Mouse (Mus musculus): ENCODE results near the gene Caln1. TPM values are rescaled to one million over a fixed set of nuclear protein-coding genes. Genes with fewer than 3 reads are reported as not detected.

The Caln1 gene
- 0.28 and 0.95 TPM in 2 replicates for polyA plus RNA-seq (2015; fragmentation: Nextera tagmentation; extraction: Ambion mirVana)

- ATAC-seq (ENCODE audit: low FRiP score, low TSS enrichment), result no peak
- Histone ChIP-seq H3K27me3 (ENCODE audit: insufficient read depth, low read length) (no peaks in the 10 kb centered on the region), H3K4me3 (ENCODE audit: low read length) (no peak within 1 kb of the TSS), H3K4me1 (ENCODE audit: insufficient read depth, low read length) (no peaks in the 10 kb centered on the region), H3K4me2 (replicated peaks; ENCODE audit: low read depth, low read length) (no peak within 1 kb of the TSS), H3K36me3 (ENCODE audit: insufficient read depth, low read length) (no peaks in the 10 kb centered on the region), H3K27ac (ENCODE audit: low read length) (no peak within 1 kb of the TSS), H3K9ac (replicated peaks; ENCODE audit: low read length) (no peak within 1 kb of the TSS), H3K9me3 (ENCODE audit: low read length) (no peaks in the 10 kb centered on the region)
- WGBS, result 54% methylated on average over 11 of the region's 11 CpGs
Observed at GRCm38 (mm10) chr5:130369237-130369636, at the start of gene Caln1. Gene Caln1, plus strand, starts transcription at chr5:130369455.

GRCm38 (mm10) chr5:130319783-130320182, 49.5 kb upstream of the Caln1 start:
- ATAC-seq (ENCODE audit: low FRiP score, low TSS enrichment), result no peak
- Histone ChIP-seq H3K4me1 (ENCODE audit: insufficient read depth, low read length) (no peaks in the 10 kb centered on the region), H3K4me3 (ENCODE audit: low read length) (no peak overlapping the region), H3K9me3 (ENCODE audit: low read length) (peaks cover 11% of the 10 kb centered on the region), H3K27me3 (ENCODE audit: insufficient read depth, low read length) (no peaks in the 10 kb centered on the region), H3K36me3 (ENCODE audit: insufficient read depth, low read length) (peaks cover 10% of the 10 kb centered on the region), H3K9ac (replicated peaks; ENCODE audit: low read length) (no peak overlapping the region), H3K4me2 (replicated peaks; ENCODE audit: low read depth, low read length) (no peak overlapping the region), H3K27ac (ENCODE audit: low read length) (no peak overlapping the region)
- 97% methylated on average over 5 of the region's 5 CpGs for WGBS

- WGBS, result 66% methylated on average over 3 of the region's 3 CpGs
- no peak overlapping the region for H3K4me3 ChIP-seq (ENCODE audit: low read length)
Observed at GRCm38 (mm10) chr5:130320485-130320884, 48.8 kb upstream of the Caln1 start.

GRCm38 (mm10) chr5:130325486-130325885, 43.8 kb upstream of the Caln1 start:
- peaks cover 13% of the 10 kb centered on the region for H3K9me3 ChIP-seq (ENCODE audit: low read length)
- ATAC-seq (ENCODE audit: low FRiP score, low TSS enrichment), result no peak
- H3K9ac ChIP-seq (replicated peaks; ENCODE audit: low read length), result no peak overlapping the region
- no peaks in the 10 kb centered on the region for H3K27me3 ChIP-seq (ENCODE audit: insufficient read depth, low read length)
- WGBS, result 90% methylated on average over 8 of the region's 8 CpGs
- H3K4me1 ChIP-seq (ENCODE audit: insufficient read depth, low read length), result peaks cover 14% of the 10 kb centered on the region; the same call in 1 of the 2 replicates
- H3K27ac ChIP-seq (ENCODE audit: low read length), result no peak overlapping the region
- H3K36me3 ChIP-seq (ENCODE audit: insufficient read depth, low read length), result peaks cover 19% of the 10 kb centered on the region
- H3K4me3 ChIP-seq (ENCODE audit: low read length), result no peak overlapping the region
- no peak overlapping the region for H3K4me2 ChIP-seq (replicated peaks; ENCODE audit: low read depth, low read length)

More at GRCm38 (mm10) chr5:130320485-130320884, 48.8 kb upstream of the Caln1 start:
- no peak overlapping the region for H3K27ac ChIP-seq (ENCODE audit: low read length)
- no peaks in the 10 kb centered on the region for H3K27me3 ChIP-seq (ENCODE audit: insufficient read depth, low read length)
- peaks cover 13% of the 10 kb centered on the region for H3K9me3 ChIP-seq (ENCODE audit: low read length)
- H3K4me1 ChIP-seq (ENCODE audit: insufficient read depth, low read length), result no peaks in the 10 kb centered on the region
- no peak overlapping the region for H3K9ac ChIP-seq (replicated peaks; ENCODE audit: low read length)
- H3K4me2 ChIP-seq (replicated peaks; ENCODE audit: low read depth, low read length), result no peak overlapping the region
- H3K36me3 ChIP-seq (ENCODE audit: insufficient read depth, low read length), result peaks cover 17% of the 10 kb centered on the region
- no peak for ATAC-seq (ENCODE audit: low FRiP score, low TSS enrichment)

- Histone ChIP-seq H3K27me3 (ENCODE audit: insufficient read depth, low read length) (no peaks in the 10 kb centered on the region), H3K36me3 (ENCODE audit: insufficient read depth, low read length) (peaks cover 22% of the 10 kb centered on the region), H3K27ac (ENCODE audit: low read length) (no peak overlapping the region; the same call in 1 of the 2 replicates), H3K4me1 (ENCODE audit: insufficient read depth, low read length) (peaks cover 17% of the 10 kb centered on the region; the same call in 1 of the 2 replicates), H3K9ac (replicated peaks; ENCODE audit: low read length) (no peak overlapping the region), H3K9me3 (ENCODE audit: low read length) (peaks cover 13% of the 10 kb centered on the region), H3K4me3 (ENCODE audit: low read length) (no peak overlapping the region), H3K4me2 (replicated peaks; ENCODE audit: low read depth, low read length) (no peak overlapping the region)
- 43% methylated on average over 5 of the region's 6 CpGs for WGBS
- peak; percentile 73 for ATAC-seq (ENCODE audit: low FRiP score, low TSS enrichment)
Observed at GRCm38 (mm10) chr5:130327615-130328263, 41.5 kb upstream of the Caln1 start.

- H3K4me2 ChIP-seq (replicated peaks; ENCODE audit: low read depth, low read length), result no peak overlapping the region
Observed at GRCm38 (mm10) chr5:130328366-130328765, 40.9 kb upstream of the Caln1 start.

GRCm38 (mm10) chr5:130329889-130330288, 39.4 kb upstream of the Caln1 start:
- Histone ChIP-seq H3K9me3 (ENCODE audit: low read length) (peaks cover under 1% of the 10 kb centered on the region; the same call in 1 of the 2 replicates), H3K4me2 (replicated peaks; ENCODE audit: low read depth, low read length) (no peak overlapping the region), H3K27me3 (ENCODE audit: insufficient read depth, low read length) (no peaks in the 10 kb centered on the region), H3K27ac (ENCODE audit: low read length) (no peak overlapping the region), H3K36me3 (ENCODE audit: insufficient read depth, low read length) (peaks cover 18% of the 10 kb centered on the region; the same call in 1 of the 2 replicates), H3K4me3 (ENCODE audit: low read length) (no peak overlapping the region), H3K4me1 (ENCODE audit: insufficient read depth, low read length) (peaks cover 18% of the 10 kb centered on the region; the same call in 1 of the 2 replicates), H3K9ac (replicated peaks; ENCODE audit: low read length) (no peak overlapping the region)
- WGBS, result 81% methylated on average over 2 of the region's 2 CpGs
- ATAC-seq (ENCODE audit: low FRiP score, low TSS enrichment), result no peak

More at GRCm38 (mm10) chr5:130328366-130328765, 40.9 kb upstream of the Caln1 start:
- 40% methylated on average over 9 of the region's 9 CpGs for WGBS
- H3K27me3 ChIP-seq (ENCODE audit: insufficient read depth, low read length), result no peaks in the 10 kb centered on the region
- peaks cover 18% of the 10 kb centered on the region; the same call in 1 of the 2 replicates for H3K4me1 ChIP-seq (ENCODE audit: insufficient read depth, low read length)
- H3K9ac ChIP-seq (replicated peaks; ENCODE audit: low read length), result no peak overlapping the region
- H3K36me3 ChIP-seq (ENCODE audit: insufficient read depth, low read length), result peaks cover 22% of the 10 kb centered on the region
- peak overlapping the region; percentile 20; the same call in 1 of the 2 replicates for H3K27ac ChIP-seq (ENCODE audit: low read length)
- ATAC-seq (ENCODE audit: low FRiP score, low TSS enrichment), result 0 out of 2 replicates have a peak, but pooled peaks have one; percentile 10
- H3K4me3 ChIP-seq (ENCODE audit: low read length), result no peak overlapping the region
- peaks cover 13% of the 10 kb centered on the region for H3K9me3 ChIP-seq (ENCODE audit: low read length)

- H3K36me3 ChIP-seq (ENCODE audit: insufficient read depth, low read length), result peaks cover 20% of the 10 kb centered on the region
- H3K9me3 ChIP-seq (ENCODE audit: low read length), result peaks cover 5% of the 10 kb centered on the region; the same call in 1 of the 2 replicates
- H3K4me2 ChIP-seq (replicated peaks; ENCODE audit: low read depth, low read length), result no peak overlapping the region
- H3K27me3 ChIP-seq (ENCODE audit: insufficient read depth, low read length), result no peaks in the 10 kb centered on the region
- no peak overlapping the region for H3K4me3 ChIP-seq (ENCODE audit: low read length)
- peaks cover 18% of the 10 kb centered on the region; the same call in 1 of the 2 replicates for H3K4me1 ChIP-seq (ENCODE audit: insufficient read depth, low read length)
- WGBS, result 90% methylated on average over 4 of the region's 4 CpGs
- ATAC-seq (ENCODE audit: low FRiP score, low TSS enrichment), result no peak
- H3K27ac ChIP-seq (ENCODE audit: low read length), result no peak overlapping the region
- H3K9ac ChIP-seq (replicated peaks; ENCODE audit: low read length), result no peak overlapping the region
Observed at GRCm38 (mm10) chr5:130330801-130331200, 38.5 kb upstream of the Caln1 start.

GRCm38 (mm10) chr5:130331206-130331605, 38.0 kb upstream of the Caln1 start:
- H3K27ac ChIP-seq (ENCODE audit: low read length), result no peak overlapping the region

GRCm38 (mm10) chr5:130333566-130333965, 35.7 kb upstream of the Caln1 start:
- WGBS, result 92% methylated on average over 7 of the region's 7 CpGs
- no peak for ATAC-seq (ENCODE audit: low FRiP score, low TSS enrichment)
- Histone ChIP-seq H3K27ac (ENCODE audit: low read length) (no peak overlapping the region), H3K36me3 (ENCODE audit: insufficient read depth, low read length) (peaks cover 34% of the 10 kb centered on the region), H3K4me1 (ENCODE audit: insufficient read depth, low read length) (peaks cover 8% of the 10 kb centered on the region; the same call in 1 of the 2 replicates), H3K4me2 (replicated peaks; ENCODE audit: low read depth, low read length) (no peak overlapping the region), H3K9me3 (ENCODE audit: low read length) (peaks cover 5% of the 10 kb centered on the region; the same call in 1 of the 2 replicates), H3K9ac (replicated peaks; ENCODE audit: low read length) (no peak overlapping the region), H3K4me3 (ENCODE audit: low read length) (no peak overlapping the region), H3K27me3 (ENCODE audit: insufficient read depth, low read length) (no peaks in the 10 kb centered on the region)

More at GRCm38 (mm10) chr5:130331206-130331605, 38.0 kb upstream of the Caln1 start:
- H3K4me1 ChIP-seq (ENCODE audit: insufficient read depth, low read length), result peaks cover 18% of the 10 kb centered on the region; the same call in 1 of the 2 replicates
- H3K36me3 ChIP-seq (ENCODE audit: insufficient read depth, low read length), result peaks cover 21% of the 10 kb centered on the region
- H3K9me3 ChIP-seq (ENCODE audit: low read length), result peaks cover 5% of the 10 kb centered on the region; the same call in 1 of the 2 replicates
- no peak for ATAC-seq (ENCODE audit: low FRiP score, low TSS enrichment)
- no peak overlapping the region for H3K4me3 ChIP-seq (ENCODE audit: low read length)
- WGBS, result 78% methylated on average over 4 of the region's 4 CpGs
- H3K4me2 ChIP-seq (replicated peaks; ENCODE audit: low read depth, low read length), result no peak overlapping the region
- H3K27me3 ChIP-seq (ENCODE audit: insufficient read depth, low read length), result no peaks in the 10 kb centered on the region
- no peak overlapping the region for H3K9ac ChIP-seq (replicated peaks; ENCODE audit: low read length)
